Mouse (Mus musculus) heart, postnatal 25 days (tissue): ENCODE measurements around the gene Sidt2. TPM values are rescaled to one million over a fixed set of nuclear protein-coding genes. Genes with fewer than 3 reads are reported as not detected.

Source experiments
- DNase-seq: peaks from one replicate; pipeline ENCODE4 v3.0.0; 2022; ENCODE audit warnings: low spot score
- intact Hi-C: fragments of 180-260 bp; cut with DNase I; formaldehyde crosslinking; loops from one replicate; pipeline ENCODE4 v1.15.1; 2025
- total RNA-seq, 2 experiments: library from RNA; stranded (reverse); gene quantifications; 2 replicates each; pipeline ENCODE4 v1.2.3; 2021

Gene Sidt2
- 10 to 100 TPM; 70.9 to 76.5 TPM for total RNA-seq

DNA sequence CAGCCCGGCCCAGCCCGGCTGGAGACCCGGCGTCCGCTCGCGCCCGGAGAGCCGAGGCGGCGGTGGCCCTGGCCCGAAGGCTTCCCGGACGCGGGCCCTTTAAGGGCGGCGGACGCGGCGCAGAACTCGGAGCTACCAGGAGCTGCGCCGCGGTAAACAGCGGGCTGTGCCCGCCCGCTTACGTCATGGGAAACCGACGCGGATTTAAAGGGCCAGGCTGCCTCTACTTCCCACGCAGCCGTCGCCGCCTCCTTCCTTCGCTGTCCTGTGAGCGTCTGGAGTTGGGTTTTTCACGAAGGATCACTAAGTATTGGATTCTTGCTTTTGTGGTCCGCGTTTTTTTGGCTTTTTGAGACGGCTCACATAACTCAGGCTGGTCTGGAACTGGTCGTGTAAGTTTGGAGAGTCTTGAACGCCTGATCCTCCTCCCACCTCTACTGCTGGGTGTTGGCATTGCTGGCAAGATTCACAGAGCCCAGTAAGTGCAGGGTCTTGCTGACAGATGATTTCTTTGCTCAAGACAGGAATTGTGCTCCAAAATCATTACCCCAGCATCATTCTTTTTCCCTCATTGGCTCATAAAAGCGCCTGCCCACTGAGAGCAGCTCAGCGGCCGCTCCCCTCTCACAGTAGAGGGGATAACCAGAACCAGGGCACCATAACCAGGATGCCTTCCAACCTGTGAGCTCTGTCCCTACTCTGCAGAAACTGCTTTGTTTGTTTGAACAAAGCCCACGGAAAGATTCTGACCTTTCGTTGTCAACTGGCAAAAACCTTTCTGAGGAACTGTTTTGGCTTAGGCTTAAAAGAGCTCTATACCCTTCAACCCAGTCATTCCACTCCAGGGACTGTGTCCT, at the start of gene Sidt2:
Sidt2 (minus strand) TSS at position 152 of the 857 bp plus-strand sequence.
- DNase-seq: peak; percentile 81
- intact Hi-C loops: loop anchor here (2.0 kb wide), 1 partner anchor 29 kb away; no protein-coding TSS in a partner anchor

DNA sequence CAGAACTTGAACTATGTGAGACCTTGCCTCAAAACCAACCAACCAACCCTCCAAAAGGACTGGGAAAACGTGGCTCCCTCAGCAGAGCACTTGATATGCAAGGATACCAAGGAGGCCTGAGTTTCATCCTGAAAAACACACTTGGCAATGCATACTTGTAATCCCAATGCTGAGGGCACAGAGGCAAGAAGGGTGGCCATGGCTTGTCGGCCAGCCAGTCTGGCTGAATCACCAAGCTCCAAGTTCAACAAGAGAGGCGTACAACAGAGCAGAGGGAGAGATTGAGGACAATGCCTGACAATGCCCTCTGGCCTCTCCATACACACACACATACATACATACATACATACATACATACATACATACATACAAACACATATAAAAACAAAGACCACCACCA, 49.5 kb upstream of the Sidt2 start:
- DNase-seq: no peak
- intact Hi-C loops: loop anchor here (1.0 to 5.0 kb wide), 2 partner anchors 187 to 308 kb away; no protein-coding TSS in a partner anchor

DNA sequence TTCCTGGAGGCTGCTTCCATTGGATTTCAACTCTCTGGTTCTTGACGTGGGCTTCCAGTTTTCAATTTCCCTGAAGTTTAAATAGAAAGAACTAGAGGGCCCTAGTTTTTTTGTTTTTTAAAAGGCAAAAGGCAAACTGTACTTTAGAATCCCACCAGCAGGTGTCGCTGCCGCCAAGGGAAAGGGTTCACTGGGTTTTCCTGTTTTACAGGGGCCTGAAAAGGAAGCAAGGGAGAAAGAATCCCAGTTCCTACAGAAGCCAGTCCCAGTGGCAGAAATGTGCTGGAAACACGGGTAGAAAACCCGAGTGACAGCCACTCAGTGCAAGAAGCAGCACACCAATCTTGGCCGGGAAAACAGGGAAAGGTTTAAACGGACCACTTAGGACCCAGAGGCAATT, 48.7 kb upstream of the Sidt2 start:
- DNase-seq: peak; percentile 35
- intact Hi-C loops: loop anchor here (1.0 to 5.0 kb wide), 3 partner anchors 188 to 309 kb away; no protein-coding TSS in a partner anchor

DNA sequence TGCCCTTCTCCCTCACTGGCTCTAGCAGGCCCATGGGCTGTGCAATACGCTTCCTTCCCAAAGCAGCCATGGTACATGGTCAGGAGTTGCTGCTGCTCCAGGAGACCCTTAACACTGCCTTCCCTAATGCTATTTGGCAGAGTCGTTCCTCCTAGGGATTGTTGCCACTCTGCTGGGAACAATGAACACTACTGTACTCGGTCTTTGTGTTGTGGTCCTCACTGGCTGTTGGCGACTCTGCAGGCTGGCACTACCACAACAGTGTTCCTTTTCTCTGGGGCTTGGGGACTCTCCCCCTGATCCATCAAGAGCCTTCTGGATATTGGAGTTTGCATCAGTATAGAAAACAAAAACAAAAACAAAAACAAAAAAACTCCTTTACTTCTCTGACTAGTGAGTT, 44.0 kb upstream of the Sidt2 start:
- DNase-seq: no peak
- intact Hi-C loops: no loop called here

DNA sequence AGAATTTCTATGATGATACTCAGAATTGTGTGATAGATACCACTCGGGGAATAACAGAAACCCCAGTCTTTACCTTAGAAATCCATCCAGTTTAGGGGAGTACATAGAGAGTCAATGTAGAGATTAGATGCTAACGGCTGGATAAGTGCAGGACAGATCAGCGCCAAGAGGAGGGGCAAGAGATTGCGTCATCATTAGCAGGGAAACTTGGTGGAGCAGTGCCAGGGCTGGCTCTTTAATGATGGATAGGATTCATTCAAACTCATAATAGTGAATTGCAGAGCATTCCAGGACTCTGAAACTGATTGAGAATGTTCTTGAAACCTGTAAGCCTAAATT, 30.1 kb upstream of the Sidt2 start:
- intact Hi-C loops: loop anchor here (2.0 kb wide), 1 partner anchor 30 kb away; the partner anchor contains the start of gene Sidt2
- DNase-seq: peak; percentile 50

DNA sequence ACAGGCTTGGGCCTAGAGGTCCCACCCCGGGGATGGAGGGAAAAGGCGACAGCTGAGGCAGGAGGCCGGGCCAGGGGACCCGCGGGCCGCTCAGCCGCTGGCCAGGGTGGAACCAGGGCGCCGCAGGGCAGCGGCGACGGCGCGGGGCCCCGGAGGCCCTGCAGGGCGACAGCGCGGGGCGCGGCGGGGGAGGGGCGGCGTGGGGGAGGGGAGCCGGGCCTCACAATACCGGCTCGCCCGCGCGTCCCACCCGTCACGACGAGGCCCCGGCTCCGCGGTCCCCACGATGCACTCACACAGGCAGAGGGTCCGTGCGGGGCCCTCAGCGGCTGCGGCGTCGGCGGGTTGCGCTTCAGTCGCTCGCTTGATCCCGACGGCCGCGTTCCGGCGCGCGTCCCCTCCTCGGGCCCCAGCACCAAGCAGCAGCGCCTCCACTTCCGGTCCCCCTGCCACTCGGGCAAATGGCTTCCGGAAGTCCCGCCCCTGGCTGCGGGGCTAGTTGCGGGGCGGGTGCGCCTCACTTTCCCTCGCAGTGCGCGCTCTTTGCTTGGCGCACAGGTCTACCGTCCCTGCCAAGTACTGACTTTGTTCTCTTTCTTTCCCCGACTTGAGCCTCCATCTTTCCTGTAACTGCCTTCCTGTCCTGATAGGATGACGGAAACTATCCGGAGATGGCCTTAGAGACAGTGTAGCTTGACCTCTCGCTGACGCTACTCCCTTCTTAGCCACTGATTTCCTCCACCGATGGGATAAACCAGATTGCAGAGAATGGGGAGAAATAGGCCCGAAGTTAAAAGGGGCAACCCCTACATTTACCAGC, 29.6 kb upstream of the Sidt2 start:
- intact Hi-C loops: loop anchor here (2.0 kb wide), 1 partner anchor 30 kb away; the partner anchor contains the start of gene Sidt2
- DNase-seq: peak; percentile 82

DNA sequence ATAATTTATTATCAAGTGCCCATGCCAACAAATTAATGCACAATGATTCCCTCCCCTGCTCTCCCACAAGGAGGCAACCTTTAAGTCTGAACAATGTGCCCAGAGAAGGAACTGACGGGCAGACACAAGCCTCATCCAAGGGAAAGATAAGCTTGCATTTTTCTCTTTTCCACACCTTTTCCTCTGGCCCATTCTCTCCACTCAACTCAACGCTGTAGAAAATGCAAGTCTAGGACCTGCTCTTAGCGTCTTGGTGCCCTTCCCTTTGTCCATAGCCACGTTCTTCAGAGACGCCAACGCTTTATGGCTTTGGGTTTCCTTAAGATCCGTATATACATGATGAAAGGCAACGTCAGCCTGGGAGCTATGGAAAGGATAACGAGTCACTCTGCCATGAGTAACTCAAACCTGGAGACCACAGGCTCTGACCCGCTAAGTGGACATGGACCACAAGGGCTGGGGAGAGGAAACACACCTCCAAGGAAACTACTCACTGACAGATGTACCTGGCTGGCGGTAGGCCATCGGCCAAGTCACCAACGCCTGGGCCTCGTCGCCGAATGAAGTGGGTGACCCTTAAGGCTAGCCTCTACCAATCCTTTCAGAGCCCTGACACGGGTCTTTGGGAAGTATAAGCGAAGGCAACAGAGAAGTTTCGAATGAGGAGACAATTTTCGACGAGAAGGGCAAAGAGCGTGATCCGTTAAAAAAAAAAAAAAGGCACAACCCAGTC, 28.8 kb upstream of the Sidt2 start:
- intact Hi-C loops: loop anchor here (2.0 kb wide), 1 partner anchor 29 kb away; the partner anchor contains the start of gene Sidt2
- DNase-seq: no peak

DNA sequence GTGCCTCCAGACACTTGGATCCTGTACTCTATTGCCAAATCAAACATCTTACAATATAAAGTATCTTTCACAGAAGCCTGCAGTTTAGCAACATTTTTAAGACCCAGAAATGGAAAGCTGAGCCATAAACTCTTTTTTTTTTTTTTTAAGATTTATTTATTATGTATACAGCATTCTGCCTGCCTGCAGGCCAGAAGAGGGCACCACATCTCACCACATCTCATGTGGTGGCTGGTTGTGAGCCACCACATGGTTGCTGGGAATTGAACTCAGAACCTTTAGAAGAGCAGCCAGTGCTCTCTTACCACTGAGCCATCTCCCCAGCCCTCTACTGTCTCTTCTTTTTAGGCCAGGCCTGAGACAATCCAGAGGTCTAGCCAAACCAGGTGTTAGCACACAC, 26.3 kb upstream of the Sidt2 start:
- DNase-seq: no peak
- intact Hi-C loops: no loop called here

DNA sequence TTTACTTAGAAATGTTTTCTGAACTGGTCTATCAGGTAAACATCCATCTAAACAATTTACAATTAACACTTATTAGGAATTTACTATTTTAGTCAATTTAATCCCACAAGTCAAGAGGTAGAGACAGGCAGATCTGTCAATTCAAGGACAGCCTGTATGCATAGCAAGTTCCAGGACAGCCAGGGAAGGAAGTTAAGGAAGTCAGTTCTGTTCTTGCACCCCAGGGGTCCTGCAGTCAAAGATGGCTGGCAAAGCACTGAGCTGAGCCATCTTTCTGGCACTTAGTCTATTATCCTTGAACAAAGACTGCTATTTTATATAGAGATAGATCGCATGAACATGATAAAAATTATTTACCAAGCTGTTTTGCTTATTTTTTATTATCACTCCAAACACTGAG, 25.6 kb upstream of the Sidt2 start:
- intact Hi-C loops: no loop called here

DNA sequence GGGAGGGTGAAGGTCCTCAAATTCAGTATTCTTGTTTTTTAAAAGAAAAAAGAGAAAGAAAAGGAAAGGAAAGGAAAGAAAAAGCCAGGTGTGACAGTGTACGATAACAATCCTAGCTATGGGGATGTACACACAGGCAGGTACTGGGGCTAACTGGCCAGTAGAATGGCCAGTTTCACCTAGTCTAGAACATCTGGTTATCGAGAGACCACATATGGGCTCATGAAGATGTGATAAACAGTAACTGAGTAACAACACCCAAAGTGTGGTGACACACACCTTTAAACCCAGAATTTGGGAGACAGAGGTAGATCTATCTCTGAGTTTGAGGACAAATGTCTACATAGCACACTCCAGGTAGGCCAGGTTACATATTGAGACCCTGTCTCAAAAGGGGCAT, 24.7 kb upstream of the Sidt2 start:
- intact Hi-C loops: no loop called here
- DNase-seq: no peak

More for the DNA sequence above, 25.6 kb upstream of the Sidt2 start:
- DNase-seq: no peak

DNA sequence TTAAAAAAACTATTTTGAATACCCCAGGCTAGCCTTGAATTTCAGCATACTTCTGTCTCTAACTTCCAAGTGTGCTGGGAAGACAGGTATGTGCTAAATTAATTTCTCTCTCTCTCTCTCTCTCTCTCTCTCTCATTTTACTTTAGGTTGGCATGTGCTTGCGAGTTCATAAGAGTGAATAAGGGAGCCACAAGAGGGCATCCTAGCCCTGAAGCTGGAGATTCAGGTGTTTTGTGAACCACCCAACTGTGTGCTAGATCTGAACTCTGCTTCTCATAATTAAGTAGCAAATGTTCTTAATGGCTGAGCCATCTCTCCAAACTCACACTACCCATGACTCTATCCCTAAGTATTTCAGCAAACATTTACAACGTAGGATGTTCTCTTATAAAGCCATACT, 21.8 kb upstream of the Sidt2 start:
- no peak for DNase-seq

DNA sequence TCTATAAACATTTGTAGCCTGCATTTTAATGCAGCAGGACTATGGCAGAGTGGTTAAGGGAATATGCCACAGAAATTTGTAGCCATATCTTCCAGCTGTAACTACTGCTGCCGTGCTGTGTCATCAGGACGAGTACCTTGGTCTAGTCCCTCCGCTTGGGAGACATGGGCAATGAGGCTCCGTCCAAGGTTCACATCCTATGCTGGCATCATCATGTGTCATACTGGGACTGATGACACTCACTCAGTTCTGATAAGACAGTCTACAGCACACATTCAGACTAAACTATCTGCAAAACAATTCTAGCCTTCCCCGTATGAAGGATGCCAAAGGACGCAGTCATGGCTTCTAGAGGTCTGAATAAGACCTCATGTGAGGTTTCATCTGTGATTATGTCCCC, 8.5 kb upstream of the Sidt2 start:
- no peak for DNase-seq
- intact Hi-C loops: no loop called here

More for the DNA sequence above, 21.8 kb upstream of the Sidt2 start:
- intact Hi-C loops: no loop called here

DNA sequence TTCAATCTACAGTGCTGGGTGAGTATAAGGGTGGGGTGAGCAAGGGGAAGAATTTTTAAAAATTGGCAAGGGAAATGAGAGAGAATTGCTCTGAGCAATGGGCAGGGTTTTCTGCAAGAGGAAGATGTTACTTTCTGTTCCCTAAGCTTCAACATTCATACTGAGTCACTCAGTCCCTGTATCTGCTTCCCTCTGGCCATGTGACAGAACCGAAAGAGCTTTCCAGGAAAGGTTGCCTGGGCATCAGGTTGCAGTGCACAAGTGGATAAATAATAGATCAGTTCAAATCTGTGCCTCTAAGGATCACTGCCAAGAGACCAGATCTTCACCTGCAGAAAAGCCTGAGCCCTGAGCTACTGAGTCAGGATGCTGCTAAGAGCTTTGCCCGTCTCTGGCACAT, 6.8 kb upstream of the Sidt2 start:
- intact Hi-C loops: no loop called here
- no peak for DNase-seq

DNA sequence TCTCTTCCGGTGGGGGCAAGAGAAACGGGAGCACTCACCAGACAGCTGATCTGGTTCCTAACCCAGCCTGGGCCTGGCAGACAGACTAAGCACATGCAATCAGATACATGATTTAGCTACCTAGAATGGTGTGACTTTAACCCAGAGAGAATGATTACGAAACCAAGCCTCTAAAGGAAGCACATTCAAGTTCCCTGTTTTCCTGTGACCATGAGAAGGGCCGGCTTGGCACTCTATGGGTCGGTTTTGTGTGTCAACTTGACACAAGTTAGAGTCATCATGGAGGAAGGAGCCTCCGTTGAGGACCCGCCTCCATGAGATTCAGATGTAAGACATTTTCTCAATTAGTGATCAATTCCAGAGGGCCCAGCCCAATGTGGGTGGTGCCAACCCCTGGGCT, 4.6 kb upstream of the Sidt2 start:
- intact Hi-C loops: no loop called here
- no peak for DNase-seq

DNA sequence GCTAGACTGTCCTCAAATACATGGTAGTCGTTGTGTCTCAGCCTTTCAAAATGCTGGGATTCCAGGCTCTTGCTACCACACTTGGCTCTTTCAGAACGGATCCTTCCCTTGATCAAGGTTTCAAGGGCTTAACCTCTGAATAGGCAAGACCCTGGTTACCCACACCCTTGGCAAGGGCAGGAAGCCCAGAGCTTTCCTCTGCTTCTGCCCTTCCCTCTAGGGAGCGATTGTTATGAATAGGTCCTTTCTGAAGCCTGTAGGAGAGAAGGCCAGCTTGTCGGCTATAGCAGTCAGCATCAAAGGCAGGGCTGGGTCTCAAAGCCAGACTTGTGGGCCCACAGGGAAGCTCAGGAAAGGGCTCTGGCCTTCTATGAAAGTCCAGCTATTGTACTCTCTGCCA, 3.8 kb upstream of the Sidt2 start:
- intact Hi-C loops: no loop called here
- DNase-seq: no peak

DNA sequence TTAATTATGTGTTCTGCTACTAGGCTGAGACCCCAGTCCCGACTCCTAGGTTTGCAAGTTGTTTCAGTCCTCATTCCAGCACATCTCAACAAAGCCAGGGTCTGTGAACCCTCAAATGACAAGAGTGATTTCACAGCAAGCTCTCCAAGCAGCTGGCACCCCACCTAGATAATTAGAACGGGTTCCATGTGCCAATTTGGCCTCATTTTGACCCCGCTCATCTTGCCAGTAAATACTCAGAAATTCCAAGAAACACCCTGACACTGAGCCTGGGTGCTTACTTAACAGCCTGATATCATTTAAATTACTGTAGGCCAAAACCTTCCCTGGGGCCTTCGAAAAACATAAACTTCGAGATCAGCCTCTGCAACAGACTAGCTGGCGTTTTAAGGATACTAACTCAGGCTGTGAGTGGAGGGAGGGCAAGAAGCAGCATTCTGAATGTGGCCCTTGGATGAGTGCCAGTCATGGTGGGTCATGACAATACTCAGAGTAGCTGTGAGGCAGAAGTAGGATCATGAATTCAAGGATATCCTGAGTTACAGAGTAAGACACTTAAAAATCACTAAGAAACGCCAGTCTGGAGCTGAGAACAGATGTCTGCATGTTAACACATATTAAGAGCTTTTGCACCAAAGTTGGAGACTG, 3.1 kb upstream of the Sidt2 start:
- DNase-seq: no peak
- intact Hi-C loops: no loop called here

DNA sequence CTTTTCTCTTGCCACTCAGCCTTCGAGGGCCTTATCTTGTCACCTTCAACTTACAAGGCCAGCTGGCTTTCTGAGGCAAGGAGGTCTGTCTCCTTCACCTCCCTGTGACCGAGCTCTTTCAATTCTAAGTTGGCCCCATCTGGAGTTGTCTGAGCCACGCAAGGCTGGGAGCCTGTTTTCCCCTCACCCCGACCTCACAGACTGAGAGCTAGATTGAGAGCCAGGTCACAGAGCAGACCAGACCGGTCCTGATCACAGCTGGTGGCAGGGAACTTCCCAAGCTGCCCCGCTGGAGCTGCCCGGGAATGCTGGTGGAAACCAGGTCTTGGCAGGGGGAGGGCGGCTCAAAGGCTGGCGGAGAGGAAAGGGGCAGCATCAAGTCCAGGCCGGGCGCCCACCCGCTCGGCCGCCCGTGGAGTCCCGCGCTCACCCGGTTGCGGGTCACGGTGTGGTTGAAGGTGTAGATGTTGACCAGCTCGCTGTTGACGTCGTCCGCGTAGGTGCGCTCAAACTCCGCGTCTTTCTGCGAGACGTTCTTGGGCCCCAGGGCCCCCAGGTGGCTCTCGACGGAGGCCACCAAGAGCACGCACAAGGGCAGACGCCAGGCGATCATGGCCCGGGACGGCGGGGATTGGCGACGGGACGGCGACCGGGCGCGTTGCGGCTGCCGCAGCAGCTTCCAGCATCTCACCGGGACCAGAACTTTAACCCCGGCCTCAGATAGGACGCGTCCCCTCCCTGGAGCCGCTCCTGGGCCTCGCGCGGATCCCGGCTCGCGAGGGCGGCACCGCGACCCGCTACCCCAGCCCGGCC, 558 bp downstream of the Sidt2 start:
- intact Hi-C loops: loop anchor here (2.0 kb wide), 1 partner anchor 30 kb away; no protein-coding TSS in a partner anchor
- no peak for DNase-seq

DNA sequence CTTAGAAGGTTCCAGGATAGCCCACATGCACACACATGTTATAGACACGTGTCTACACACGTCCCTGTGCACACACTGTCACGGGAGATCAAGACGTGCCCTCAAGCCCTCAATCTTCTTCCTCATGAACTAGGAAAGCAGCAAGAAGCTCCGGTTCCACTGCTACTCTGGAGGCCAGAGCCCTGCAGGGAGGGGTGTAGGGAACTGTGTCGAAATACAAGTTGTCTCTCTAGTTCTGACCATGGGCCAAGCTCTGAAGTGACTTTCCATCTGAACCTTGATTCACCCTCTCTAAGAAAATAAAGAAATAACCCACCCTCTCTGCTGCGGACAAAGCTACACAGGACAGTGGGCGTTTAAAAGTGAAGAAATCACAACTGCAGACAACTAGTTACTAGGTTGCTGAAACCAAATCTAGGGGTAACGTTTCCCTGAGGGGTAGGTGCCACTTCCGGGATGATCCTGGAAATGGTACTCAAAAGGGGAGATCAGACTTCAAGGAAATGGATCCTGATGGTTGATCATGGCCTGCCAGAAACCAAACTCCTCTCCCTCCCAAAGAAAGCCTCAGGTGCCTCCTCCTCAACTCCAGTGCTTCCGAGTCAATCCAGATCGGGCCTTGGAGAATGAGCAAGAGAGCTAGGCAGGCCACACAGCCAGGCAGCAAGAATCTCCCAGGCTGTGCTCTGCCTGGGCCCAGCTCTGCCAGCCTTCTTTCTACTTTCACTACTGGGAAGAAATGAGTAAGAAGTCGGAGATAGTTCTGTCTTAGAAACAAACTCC, 1.4 kb downstream of the Sidt2 start:
- DNase-seq: no peak
- intact Hi-C loops: loop anchor here (2.0 kb wide), 2 partner anchors 31 to 47 kb away; partner anchors contain the start of genes Pcsk7 and Rnf214
